Mouse (Mus musculus) liver, embryonic 16.5 days (tissue): Measurements from ENCODE around the gene Gxylt1. TPM values are rescaled to one million over a fixed set of nuclear protein-coding genes. Genes with fewer than 3 reads are reported as not detected.

ENCODE experiments used
- ATAC-seq: fragments of 200-750 bp; cut with Nextera tagmentation; 2 replicates; pipeline ENCODE4 v1.8.0; 2017; ENCODE audit warnings: low read depth, mild to moderate bottlenecking, moderate number of reproducible peaks, moderate library complexity
- H3K27ac ChIP-seq: fragments of 300-500 bp; sonication (generic); 2 replicates; pipeline ENCODE4 v1.5.1; 2014; ENCODE audit warnings: mild to moderate bottlenecking, low read length
- H3K27me3 ChIP-seq: fragments of 300-500 bp; sonication (generic); 2 replicates; pipeline ENCODE4 v1.6.1; 2014; ENCODE audit warnings: low read depth, low read length, mixed read lengths; ENCODE audit not compliant: control insufficient read depth, insufficient read depth
- H3K36me3 ChIP-seq: fragments of 300-500 bp; sonication (generic); 2 replicates; pipeline ENCODE4 v1.6.1; 2014; ENCODE audit warnings: mild to moderate bottlenecking; ENCODE audit not compliant: control insufficient read depth, insufficient read depth
- H3K4me1 ChIP-seq: fragments of 300-500 bp; sonication (generic); 2 replicates; pipeline ENCODE4 v1.6.1; 2014; ENCODE audit warnings: low read depth, low read length, mixed read lengths; ENCODE audit not compliant: control insufficient read depth
- H3K4me2 ChIP-seq: fragments of 300-500 bp; sonication (generic); 2 replicates; pipeline ENCODE4 v1.6.1; 2014; ENCODE audit warnings: low read depth, low read length, mixed read lengths
- H3K4me3 ChIP-seq: fragments of 300-500 bp; sonication (generic); 2 replicates; pipeline ENCODE4 v1.5.1; 2014; ENCODE audit warnings: low read depth, mild to moderate bottlenecking, low read length
- H3K9ac ChIP-seq: fragments of 300-500 bp; sonication (generic); 2 replicates; pipeline ENCODE4 v1.6.1; 2014; ENCODE audit warnings: low read depth, low read length
- H3K9me3 ChIP-seq: fragments of 300-500 bp; sonication (generic); replicated peaks from 2 replicates; pipeline ENCODE4 v1.6.1; 2016; ENCODE audit warnings: low read length; ENCODE audit not compliant: control insufficient read depth
- WGBS: fragments of 180-500 bp; shearing (Covaris S2); extraction: QIAGEN DNeasy Blood & Tissue Kit; methylation state at CpG from one replicate; pipeline ENCODE4 v1.1.7; 2014; ENCODE audit not compliant: insufficient replicate concordance; 5-methylcytosine and 5-hydroxymethylcytosine counted together
- polyA plus RNA-seq: library from polyadenylated mRNA; unstranded; fragments of >200 nt; fragmentation: Nextera tagmentation; extraction: Ambion mirVana; gene quantifications from 2 replicates; pipeline ENCODE4 v1.2.1, GENCODE M21; 2015

Gxylt1 gene
- polyA plus RNA-seq, 1 experiment from 2014 or later, result 2.8 TPM

- Histone ChIP-seq H3K36me3 (no peaks in the 10 kb centered on the region; the same call in 1 of the 2 replicates), H3K9ac (no peak overlapping the region), H3K27ac (no peak overlapping the region), H3K27me3 (no peaks in the 10 kb centered on the region), H3K4me2 (no peak overlapping the region), H3K9me3 (no peaks in the 10 kb centered on the region), H3K4me3 (no peak overlapping the region), H3K4me1 (peaks cover 5% of the 10 kb centered on the region)
- WGBS, result 88% methylated on average over 16 of the region's 16 CpGs
- no peak for ATAC-seq
Measured at GRCm38 (mm10) chr15:93266361-93266760, 8.6 kb downstream of the Gxylt1 start.

GRCm38 (mm10) chr15:93265728-93266127, 9.3 kb downstream of the Gxylt1 start:
- Histone ChIP-seq H3K4me2 (no peak overlapping the region), H3K27ac (no peak overlapping the region), H3K4me3 (no peak overlapping the region), H3K36me3 (no peaks in the 10 kb centered on the region; the same call in 1 of the 2 replicates), H3K9ac (no peak overlapping the region), H3K4me1 (peaks cover 4% of the 10 kb centered on the region), H3K9me3 (no peaks in the 10 kb centered on the region), H3K27me3 (no peaks in the 10 kb centered on the region)
- ATAC-seq, result no peak
- 56% methylated on average over 2 of the region's 2 CpGs for WGBS

- H3K4me2 ChIP-seq, result no peak overlapping the region
- H3K4me1 ChIP-seq, result no peaks in the 10 kb centered on the region; the same call in 1 of the 2 replicates
- no peaks in the 10 kb centered on the region for H3K9me3 ChIP-seq
- no peak overlapping the region for H3K9ac ChIP-seq
- no peaks in the 10 kb centered on the region for H3K27me3 ChIP-seq
- no peak overlapping the region for H3K27ac ChIP-seq
- H3K36me3 ChIP-seq, result no peaks in the 10 kb centered on the region; the same call in 1 of the 2 replicates
- no peak for ATAC-seq
- WGBS, result 74% methylated on average over 3 of the region's 3 CpGs
- H3K4me3 ChIP-seq, result no peak overlapping the region
Measured at GRCm38 (mm10) chr15:93265231-93265630, 9.7 kb downstream of the Gxylt1 start.

- H3K4me1 ChIP-seq, result no peaks in the 10 kb centered on the region; the same call in 1 of the 2 replicates
- H3K36me3 ChIP-seq, result no peaks in the 10 kb centered on the region; the same call in 1 of the 2 replicates
- no peaks in the 10 kb centered on the region for H3K9me3 ChIP-seq
- no peak overlapping the region for H3K9ac ChIP-seq
- H3K27ac ChIP-seq, result no peak overlapping the region
- no peak for ATAC-seq
- H3K4me3 ChIP-seq, result no peak overlapping the region
- no peak overlapping the region for H3K4me2 ChIP-seq
- 69% methylated on average over 3 of the region's 3 CpGs for WGBS
- no peaks in the 10 kb centered on the region for H3K27me3 ChIP-seq
Measured at GRCm38 (mm10) chr15:93264221-93264620, 10.8 kb downstream of the Gxylt1 start.

- Histone ChIP-seq H3K27me3 (no peaks in the 10 kb centered on the region), H3K4me2 (no peak overlapping the region), H3K9ac (no peak overlapping the region), H3K27ac (no peak overlapping the region), H3K4me3 (no peak overlapping the region), H3K4me1 (no peaks in the 10 kb centered on the region; the same call in 1 of the 2 replicates), H3K9me3 (no peaks in the 10 kb centered on the region), H3K36me3 (no peaks in the 10 kb centered on the region; the same call in 1 of the 2 replicates)
- no peak for ATAC-seq
- WGBS, result 75% methylated on average over 7 of the region's 7 CpGs
Measured at GRCm38 (mm10) chr15:93263566-93263965, 11.4 kb downstream of the Gxylt1 start.

- no peak overlapping the region for H3K27ac ChIP-seq
- no peak for ATAC-seq
- no peak overlapping the region for H3K4me3 ChIP-seq
- no peak overlapping the region for H3K9ac ChIP-seq
- WGBS, result 61% methylated on average over 5 of the region's 5 CpGs
- no peak overlapping the region for H3K4me2 ChIP-seq
- H3K36me3 ChIP-seq, result peaks cover 5% of the 10 kb centered on the region
- H3K27me3 ChIP-seq, result no peaks in the 10 kb centered on the region
- no peaks in the 10 kb centered on the region for H3K9me3 ChIP-seq
- H3K4me1 ChIP-seq, result no peaks in the 10 kb centered on the region; the same call in 1 of the 2 replicates
Measured at GRCm38 (mm10) chr15:93262818-93263217, 12.2 kb downstream of the Gxylt1 start.

- Histone ChIP-seq H3K4me1 (no peaks in the 10 kb centered on the region; the same call in 1 of the 2 replicates), H3K36me3 (peaks cover 6% of the 10 kb centered on the region), H3K9me3 (no peaks in the 10 kb centered on the region), H3K9ac (no peak overlapping the region), H3K4me2 (no peak overlapping the region), H3K4me3 (no peak overlapping the region), H3K27me3 (no peaks in the 10 kb centered on the region), H3K27ac (no peak overlapping the region)
- WGBS, result 79% methylated on average over 5 of the region's 5 CpGs
- ATAC-seq, result no peak
Measured at GRCm38 (mm10) chr15:93262274-93262673, 12.7 kb downstream of the Gxylt1 start.

GRCm38 (mm10) chr15:93259933-93260332, 15.0 kb downstream of the Gxylt1 start:
- peaks cover 6% of the 10 kb centered on the region for H3K36me3 ChIP-seq
- H3K4me3 ChIP-seq, result no peak overlapping the region
- 56% methylated on average over 8 of the region's 8 CpGs for WGBS
- H3K27me3 ChIP-seq, result no peaks in the 10 kb centered on the region
- H3K9me3 ChIP-seq, result no peaks in the 10 kb centered on the region
- no peak overlapping the region for H3K9ac ChIP-seq
- no peak overlapping the region for H3K27ac ChIP-seq
- no peaks in the 10 kb centered on the region for H3K4me1 ChIP-seq
- H3K4me2 ChIP-seq, result no peak overlapping the region
- ATAC-seq, result no peak

GRCm38 (mm10) chr15:93255295-93255694, 19.7 kb downstream of the Gxylt1 start:
- Histone ChIP-seq H3K27ac (no peak overlapping the region), H3K36me3 (peaks cover 9% of the 10 kb centered on the region), H3K4me2 (no peak overlapping the region), H3K9ac (no peak overlapping the region), H3K27me3 (no peaks in the 10 kb centered on the region), H3K4me1 (no peaks in the 10 kb centered on the region), H3K4me3 (no peak overlapping the region), H3K9me3 (no peaks in the 10 kb centered on the region)
- ATAC-seq, result no peak
- WGBS, result 75% methylated on average over 10 of the region's 10 CpGs
